Mouse (Mus musculus) spleen, adult 12 weeks (tissue): ENCODE results near the gene Cfap298.
A peak's percentile ranks its signal among the peaks of the same experiment; 100 is the strongest.

ENCODE experiments used
- DNase-seq: peaks from one replicate; pipeline ENCODE4 v3.0.0; 2022; ENCODE audit warnings: low spot score

Cfap298 gene

DNA sequence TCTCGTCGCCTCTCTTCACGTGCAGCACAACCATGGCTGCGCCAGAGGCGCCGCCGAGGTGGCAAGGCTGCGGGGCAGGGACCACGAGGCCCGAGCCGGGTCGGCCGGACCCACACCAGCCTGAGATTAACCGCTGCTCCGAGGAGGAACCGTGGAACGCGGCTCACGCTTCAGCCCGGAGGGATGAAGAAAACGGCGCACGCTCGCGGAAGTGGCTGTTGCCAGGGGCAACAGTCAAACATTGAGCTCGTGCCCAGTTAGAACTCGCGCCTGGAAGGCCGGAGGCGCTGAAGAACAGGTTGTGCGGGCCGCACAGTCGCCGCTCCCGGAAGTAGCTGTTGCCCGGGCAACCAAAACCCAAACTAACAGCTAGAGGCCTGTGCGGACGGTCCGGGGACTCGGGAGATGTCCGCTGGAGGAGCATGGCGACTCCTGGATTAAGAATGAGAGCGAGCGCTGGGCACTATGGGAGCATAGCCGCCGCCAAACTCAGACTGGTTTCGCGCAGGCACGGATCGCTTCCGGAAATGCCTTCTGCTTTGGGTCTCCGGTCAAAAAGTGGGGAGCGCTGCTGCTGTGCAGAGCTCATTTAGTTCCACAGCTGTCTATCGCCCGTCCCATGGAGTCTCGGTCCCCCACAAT lies at the start of gene Cfap298:
Gene Cfap298, minus strand, starts transcription at position 428 of the 642 bp plus-strand sequence.
- DNase-seq: peak; percentile 85

DNA sequence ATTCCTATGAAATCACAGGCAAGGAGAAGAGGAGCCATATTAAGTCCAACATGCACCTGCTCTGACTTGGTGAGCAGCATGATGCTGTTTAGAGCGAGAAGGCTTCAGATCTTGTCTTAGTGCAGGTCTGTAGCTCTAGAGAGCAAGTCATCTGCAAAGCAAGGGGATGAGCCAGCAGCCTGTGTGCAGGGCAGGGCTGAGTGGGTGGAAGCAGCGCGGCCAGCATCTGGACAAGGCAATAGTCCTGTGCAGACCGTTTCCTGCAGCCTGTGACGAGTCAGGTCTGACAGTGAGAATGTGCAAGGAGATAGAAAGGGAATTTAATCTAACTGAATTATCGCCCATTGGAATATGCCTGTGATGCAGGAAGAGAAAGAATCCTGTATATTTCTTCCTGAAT lies 36.1 kb upstream of the Cfap298 start:
- no peak for DNase-seq

DNA sequence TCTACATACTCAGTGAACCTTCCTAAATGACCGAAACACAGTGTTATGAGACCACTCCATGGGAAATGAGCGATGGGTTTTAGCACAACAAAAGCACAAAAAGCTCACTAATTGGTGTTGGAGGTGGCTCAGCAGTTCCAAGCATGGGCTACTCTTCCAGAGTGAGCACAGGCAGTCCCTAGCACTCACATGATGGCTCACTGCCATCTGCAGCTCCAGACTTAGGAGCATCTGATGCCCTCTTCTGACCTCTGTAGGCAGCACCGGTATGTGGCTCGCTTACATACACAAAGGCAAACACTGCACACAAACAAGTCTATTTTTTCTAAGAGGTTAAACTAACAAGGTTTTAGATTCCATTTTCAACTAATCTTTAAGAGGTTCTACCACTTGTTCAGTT lies 31.3 kb upstream of the Cfap298 start:
- no peak for DNase-seq

DNA sequence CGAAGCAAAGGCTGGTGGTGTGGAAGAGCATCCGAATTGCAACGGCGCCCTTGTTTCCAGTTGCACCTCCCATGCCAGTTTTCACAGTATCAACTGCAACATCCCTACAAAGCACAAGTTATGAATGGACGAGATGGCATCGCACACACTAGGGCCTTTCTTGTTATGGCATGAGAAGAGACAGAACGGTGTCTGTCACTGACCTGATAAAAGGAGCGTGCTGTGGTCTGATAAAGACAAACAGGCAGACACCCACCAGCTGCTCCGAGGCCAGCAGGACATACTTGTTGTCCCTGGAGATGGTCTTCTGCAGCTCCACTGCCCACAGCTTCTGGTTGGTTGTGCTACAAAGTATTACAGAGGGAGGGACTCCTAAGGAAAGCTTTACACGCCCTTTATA lies 29.4 kb upstream of the Cfap298 start:
- DNase-seq: peak; percentile 41

DNA sequence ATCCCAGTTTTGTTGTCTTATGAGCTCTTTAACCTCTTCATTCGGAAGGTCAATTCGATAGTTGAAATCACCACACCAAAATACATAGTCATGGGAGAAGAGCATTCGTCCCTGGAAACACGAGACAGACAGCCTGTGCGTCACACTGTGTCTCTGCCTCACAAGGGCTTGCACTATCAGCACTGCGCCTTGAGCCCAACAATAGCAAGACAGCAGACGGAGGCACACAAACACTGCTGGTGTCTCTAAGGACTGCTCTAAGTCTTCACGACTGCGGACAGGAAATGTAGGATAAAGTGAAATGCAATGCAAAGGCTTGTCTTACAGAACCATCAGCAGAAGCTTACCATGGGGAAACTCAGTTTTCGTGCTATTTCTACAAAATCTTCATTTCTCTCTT lies 29.0 kb upstream of the Cfap298 start:
- no peak for DNase-seq

DNA sequence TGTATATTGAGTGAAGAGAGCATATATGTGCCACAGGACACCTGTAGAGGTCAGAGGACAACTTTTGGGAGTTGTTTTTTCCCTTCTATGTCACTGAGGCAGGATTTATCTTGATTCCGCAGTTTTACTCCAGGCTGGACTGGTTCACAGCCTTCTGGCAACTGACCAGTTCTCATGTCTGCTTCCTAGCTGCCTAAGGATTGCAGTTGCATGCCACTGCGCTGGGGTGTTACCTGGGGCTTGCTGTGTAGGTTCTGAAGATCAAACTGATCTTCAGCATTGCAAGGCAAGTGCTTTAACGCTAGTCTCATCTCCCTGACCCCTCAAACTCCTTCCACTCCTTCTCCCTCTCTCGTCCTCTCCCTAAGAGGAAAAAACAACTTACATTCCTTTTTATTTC lies 28.3 kb upstream of the Cfap298 start:
- DNase-seq: no peak

DNA sequence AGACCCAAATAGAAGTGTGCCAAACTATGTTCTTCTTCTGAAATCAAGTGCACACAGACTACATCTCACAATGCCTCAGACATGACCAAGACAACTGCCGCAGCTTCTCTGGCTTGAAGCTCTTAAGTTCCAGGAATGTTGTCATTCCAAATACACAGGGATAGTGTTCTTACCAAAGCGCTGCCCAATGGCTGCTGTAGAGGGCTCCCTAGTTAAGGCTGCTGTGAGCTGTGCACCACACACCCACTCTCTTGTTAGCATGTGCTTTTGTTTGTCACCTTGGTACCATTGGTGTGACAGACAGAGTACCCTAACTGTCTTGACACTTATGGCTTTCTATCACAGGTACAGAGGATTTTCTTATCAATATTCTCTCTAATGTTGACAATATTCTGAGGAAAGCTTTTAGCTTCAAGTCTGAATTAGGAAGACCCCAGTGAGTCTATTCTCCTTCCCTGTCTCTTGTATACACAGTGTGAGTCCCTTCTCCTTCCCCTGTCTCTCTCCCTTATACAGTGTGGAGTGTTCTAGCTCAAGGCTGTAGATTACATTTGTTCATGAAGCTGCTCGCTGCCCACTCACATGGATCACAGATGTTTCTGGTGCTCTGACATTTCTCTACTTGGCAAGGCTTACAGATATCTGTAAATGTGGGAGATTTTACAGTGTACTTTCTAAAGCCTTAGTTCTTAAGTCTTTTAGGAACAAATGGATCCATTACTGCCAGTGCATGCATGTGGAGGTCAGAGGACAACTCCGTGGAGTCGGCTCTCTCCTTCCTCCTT lies 23.6 kb upstream of the Cfap298 start:
- DNase-seq: no peak

DNA sequence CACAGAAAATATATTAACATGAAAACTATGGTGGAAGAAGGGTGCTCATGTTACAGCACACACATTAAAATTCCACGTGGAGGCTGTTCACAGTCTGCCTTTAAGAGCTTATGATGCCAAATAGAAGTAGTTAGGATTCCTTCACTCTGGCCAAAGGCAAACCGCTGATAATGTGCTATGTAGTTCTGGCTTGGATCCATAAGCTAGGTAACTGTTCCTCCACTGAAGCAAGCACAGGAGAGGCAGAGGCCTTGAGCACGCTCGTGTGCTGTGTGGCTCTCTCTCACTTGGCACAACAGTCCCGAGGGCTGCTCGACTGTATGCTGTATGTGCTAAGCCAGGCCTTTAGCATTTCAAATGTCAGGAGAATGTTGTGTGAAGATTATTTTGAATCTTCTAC lies 20.6 kb upstream of the Cfap298 start:
- no peak for DNase-seq

DNA sequence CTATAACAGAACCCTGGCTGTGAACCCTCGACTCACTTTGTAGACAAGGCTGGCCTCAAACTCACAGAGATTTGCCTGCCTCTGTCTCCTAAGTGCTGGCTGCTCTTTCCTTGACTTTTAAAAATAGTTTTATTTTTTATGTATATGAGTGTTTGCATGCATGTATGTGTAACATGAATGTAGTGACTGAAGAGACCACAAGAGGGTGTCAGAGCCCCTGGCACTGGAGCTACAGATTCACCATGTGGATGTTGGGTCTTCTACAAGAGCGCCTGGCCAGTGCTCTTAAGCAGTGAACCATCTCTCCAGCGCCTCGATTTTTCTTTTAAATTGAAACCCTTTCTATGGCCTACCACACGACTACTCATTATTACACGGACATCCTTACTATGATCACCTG lies 18.9 kb upstream of the Cfap298 start:
- DNase-seq: no peak

DNA sequence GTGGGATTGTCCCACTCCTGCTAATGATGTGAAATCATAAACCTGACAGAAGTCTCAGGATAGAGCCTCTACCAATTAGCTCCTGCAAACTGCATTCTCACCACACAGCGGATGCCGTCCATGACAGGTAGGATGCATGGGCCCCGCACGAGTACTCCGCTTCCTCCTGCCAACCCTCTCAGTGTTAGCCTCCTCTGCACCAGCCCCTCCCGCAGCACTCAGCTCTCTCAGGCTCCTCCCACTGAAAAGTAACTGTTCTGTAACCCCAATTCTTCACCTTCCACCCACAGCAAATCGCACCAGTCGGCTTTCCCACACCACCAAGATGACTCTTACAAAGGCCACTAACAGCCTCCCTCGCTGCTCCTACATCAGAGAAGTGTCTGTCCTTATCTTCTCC lies 18.2 kb upstream of the Cfap298 start:
- no peak for DNase-seq

DNA sequence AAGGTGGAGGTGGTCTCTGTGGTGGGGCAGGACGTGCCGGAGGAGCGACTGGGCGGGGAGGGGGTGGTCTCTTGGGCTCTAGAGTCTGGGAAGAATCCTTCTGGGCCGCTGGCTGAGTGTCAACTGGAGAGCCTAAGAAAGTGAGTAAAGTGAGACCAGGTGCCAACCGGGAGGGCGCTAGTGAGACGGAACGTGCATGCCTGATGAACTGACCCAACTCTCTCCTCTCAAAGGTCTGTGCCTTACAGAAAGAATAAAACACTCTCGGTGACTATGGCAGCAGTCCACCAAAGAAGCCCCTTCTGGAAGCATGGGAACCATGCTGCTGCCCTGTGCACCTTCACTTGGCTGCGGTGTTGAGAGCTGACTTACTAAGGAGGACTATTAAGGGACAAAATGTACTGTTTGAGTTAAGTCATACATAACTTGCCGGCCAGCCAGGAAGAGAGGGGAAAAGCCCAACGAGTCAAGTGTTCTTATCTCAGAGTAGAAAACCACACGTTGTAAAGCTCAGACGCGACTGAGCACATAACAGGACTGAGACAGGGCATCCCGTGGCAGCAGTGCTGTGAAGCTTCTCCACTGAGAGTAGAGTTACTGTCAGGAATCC lies 15.5 kb upstream of the Cfap298 start:
- DNase-seq: no peak

DNA sequence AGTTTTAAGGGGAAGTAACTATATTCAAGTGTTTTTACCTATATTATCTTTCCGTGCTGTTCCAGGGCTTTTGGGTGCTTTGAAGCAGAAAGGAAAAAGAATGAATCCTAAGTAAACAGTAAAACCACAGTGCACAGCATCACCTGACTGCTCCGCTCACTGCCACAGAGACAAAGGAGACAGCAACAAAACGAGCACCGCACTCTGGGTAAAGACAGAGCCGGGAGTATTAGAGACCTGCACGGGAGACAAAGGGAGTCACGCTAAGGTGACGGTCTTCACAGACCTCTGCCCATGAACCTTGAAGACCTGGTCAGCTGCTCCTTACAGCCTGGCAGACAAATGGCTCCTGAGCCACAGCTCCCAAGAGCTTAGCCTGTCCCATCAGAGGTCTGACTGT lies 12.1 kb upstream of the Cfap298 start:
- no peak for DNase-seq

DNA sequence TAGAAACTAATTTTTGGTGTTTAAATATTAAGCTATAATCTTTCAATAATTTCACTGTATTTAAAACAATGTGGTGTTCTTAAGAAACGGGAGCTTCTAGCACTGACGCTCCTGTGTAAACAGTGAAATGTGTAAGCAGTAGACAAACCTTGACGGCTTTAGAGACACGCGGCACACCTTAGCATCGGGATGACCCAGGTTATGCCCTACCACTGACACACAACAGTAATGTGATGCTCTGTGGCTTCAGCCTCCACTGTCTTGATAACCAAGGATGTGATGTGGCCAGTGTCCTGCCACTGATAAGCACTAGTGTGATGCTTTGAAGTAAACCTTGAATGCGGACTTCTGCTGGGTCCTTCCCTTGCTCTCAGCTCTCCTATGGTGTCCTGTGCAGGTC lies 6.3 kb upstream of the Cfap298 start:
- no peak for DNase-seq

DNA sequence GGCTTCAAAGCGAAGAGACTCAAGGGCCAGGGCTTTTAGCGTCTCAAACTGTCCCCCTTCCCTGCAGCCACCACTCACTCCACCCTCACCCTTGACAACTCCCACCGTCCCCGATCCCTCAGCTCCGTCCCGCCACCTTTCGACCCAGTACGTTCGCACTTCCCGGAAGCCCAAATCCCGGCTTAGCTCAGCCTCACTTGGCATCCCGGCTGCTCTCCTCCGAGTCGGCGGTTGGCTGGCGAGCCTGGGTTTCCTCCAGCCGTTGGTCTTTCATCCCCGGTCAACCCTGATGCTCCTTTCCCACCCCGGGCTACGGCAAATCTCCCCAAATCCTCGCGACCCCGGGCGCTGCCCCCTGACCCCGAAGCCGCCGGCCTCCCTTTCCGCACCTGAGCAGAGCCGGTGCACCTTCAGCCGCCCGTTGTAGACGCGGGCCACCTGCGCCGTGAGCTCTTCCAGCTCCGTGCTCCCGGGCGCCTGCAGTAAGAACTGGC lies 674 bp downstream of the Cfap298 start:
- peak; percentile 6 for DNase-seq

DNA sequence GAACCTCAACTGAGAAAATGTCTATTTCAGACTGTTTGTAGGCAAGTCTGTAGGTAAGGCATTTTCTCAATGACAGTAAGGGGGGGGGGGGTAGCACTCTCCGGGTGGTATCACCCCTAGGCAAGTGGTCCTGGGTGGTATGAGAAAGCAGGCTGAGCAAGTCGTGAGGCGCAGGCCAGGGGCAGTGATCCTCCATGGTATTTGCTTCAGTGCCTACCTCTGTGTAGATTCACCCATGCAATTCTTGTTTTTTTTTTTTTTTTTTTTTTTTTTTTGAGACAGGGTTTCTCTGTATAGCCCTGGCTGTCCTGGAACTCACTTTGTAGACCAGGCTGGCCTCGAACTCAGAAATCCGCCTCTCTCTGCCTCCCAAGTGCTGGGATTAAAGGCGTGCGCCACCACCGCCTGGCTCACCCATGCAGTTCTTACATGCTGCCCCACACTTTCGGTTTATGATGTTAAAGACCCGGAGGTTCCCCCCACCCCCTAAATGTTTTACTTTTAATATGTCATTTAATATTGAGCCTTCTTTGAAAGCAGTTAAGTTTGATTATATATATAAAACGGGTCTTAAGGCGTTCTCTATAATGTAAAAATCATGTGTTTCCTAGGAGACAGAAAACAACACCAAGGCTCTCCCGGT lies 1.3 kb downstream of the Cfap298 start:
- DNase-seq: no peak

DNA sequence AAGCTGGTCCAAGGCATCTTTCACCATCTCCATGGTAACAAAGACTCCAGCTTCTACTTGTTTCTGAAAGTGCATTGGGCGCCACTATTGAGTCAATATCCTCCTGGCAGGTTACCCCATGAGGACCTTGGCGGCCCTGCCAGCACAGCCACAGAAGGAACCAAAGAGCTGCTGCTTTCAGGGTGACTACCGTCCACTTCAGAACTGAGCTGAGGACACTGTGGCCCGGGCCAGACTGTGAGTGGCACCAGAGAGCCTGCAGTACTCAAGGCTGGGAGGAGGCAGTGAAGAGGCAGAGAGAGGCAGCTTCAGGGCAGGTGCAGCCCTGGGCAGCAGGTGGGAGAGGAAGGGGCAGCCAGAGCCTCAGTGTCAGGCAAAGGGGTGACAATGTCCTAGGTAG lies 7.5 kb downstream of the Cfap298 start:
- no peak for DNase-seq

DNA sequence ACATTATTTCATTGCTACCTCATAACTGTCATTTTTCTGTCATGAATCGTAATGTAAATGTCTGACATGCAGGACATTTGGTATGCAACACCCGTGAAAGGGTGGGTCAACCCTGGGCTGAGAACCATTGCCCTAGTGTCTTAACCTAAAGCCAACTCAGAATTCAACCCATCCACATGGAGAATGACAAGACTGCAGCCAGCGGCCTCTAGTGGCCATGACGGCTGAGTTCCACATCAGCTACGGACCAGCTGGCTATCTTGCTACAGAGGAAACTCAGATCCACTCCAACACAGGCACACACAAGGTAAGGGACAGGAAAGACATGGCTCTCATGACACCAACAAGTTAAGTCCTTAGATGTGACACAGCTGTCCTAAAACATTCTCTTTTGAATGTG lies 9.5 kb downstream of the Cfap298 start:
- no peak for DNase-seq

DNA sequence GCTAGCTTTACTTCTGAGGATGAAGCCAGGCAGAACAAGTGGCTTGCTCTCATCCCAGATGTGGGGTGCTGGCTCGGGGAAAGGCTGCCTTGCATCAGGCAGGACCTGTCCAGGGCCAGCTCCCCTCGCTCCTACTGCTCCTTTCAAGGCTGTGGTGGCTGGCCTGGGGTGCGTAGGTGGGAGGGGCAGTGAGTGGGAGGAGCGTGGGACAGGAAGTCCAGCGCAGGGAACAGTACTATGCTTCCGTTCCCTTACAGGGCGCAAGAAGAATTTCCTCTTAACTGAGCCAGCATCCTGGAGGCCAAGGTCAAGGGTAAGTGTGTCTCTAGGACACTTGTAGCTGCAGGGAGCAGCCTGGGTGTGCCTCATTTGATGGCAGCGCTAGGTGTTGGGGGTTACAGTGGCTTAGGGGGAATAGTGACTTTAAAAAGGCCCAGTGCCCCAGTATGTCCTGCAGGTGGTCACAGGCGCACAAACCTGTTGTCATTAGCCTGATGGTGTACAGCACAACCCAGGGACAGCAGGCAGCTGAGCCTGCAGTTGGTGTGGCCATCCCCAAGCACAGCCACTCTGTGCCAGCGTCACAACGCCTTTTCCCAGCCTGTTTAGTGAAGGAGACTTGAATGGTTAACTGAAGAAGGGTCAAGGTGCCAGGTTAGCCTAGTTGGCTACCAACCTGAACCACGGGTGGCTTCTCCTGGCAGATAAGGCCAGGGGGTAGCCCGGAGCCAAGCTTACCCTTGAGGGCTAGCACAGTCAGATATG lies 10.1 kb downstream of the Cfap298 start:
- no peak for DNase-seq

DNA sequence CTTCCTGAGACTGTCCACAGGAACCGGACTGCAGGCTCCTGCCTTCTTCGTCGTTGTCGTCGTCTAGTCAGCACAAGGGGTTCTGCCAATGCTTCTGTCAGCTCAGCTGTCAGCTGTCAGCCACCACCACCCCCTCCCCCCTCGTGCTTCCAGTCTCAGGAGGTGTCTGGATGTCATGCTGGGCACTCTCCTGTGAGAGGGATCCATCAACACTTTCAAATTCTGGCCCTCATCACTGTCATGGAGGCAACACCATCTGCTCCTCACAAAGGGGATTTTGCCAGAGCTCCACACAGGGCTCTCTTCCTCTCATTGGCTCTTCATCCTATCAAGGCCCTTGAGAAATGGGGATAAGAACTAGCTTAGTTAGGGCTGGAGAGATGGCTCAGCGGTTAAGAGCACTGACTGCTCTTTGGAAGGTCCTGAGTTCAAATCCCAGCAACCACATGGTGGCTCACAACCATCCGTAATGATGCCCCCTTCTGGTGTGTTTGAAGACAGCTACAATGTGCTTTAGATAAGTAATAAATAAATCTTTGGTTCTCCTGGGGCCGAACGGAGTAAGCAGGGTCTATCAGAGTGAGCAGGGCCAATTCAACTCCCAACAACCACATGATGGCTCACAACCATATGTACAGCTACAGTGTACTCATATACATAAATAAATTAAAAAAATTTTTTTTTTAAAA lies 13.3 kb downstream of the Cfap298 start:
- no peak for DNase-seq

DNA sequence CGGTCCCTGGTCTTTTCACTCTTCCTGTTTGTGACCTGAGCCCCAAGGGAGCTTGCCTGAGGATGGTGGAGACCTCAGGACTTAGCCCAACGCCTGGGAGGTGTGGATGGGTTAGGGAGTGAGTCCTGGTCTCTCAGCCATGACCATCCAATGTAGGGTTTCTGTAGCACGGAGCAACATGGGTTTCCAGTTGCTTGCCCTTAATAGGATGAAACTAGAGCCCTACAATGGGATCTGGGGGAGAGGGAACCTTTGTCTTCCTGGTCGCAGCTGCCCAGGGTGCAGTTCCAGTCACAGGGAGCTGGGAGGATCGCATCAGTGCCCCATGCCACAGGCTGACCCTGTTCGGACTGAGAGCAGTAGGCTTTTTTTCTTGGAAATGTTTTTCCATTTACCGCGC lies 17.8 kb downstream of the Cfap298 start:
- DNase-seq: no peak

DNA sequence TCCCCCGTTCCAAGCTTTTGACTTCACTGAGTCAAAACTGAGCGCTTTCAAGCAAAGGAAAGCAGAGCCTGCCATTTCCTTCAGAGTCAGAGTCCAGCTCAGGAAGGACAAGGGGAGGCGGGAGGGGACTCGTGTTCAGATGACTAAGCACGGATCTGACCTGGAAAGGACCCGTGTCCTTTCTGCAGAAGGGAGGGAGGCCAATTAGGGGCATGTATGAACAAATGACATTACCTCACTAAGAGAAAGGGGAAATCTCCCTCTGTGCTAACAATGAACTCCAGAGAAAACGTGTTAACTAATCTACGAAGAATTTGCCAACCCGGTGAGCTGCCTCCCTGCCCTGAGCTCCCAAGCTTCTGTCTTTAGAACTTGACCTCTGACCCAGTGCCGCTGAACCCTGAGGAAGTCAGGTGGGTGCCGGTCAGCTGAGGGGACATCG lies 18.9 kb downstream of the Cfap298 start:
- no peak for DNase-seq
